15 mouse cellular contexts compared by ENCODE assay signal in the genomic region with DNA sequence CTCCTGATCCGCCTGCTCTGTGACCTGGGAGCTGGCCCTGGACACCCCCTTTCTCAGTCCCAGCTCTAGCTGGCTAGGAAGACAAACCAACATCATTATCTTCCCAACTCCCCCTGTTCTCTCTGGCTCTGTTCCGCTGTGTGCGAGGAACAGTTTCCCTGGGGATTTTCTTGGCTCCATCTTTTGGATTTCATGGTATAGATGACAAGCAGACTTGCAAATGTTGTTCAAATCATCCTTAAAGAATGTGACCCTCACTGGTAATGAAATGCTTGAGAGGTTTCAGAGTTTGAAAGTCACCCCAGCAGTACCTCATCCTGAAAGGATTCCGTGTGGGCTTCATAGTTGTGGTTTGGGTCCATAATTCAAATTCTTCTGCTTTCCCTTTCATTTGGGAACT. TPM values are rescaled to one million over a fixed set of nuclear protein-coding genes. Genes with fewer than 3 reads are reported as not detected.
DNase-seq lines count a peak whose midpoint lies in the region; ATAC-seq and TF ChIP-seq lines count a peak whose summit lies in the region.
"Had no signal": no experiment of that assay in that cellular context is flagged by ENCODE, and none has a peak within 500 bp of the region (broad histone marks: within the 10 kb centered on the region; RNA-seq: fewer than 3 reads in every experiment).

No protein-coding gene starts in this region.

- no peaks in the 10 kb centered on the region for H3K36me3 ChIP-seq in heart, embryonic 12.5 days
- no peaks in the 10 kb centered on the region for H3K36me3 ChIP-seq in lung, embryonic 14.5 days (ENCODE audit: insufficient read depth)
- H3K36me3 ChIP-seq in heart, embryonic 16.5 days (ENCODE audit: control insufficient read depth, insufficient read depth): no peaks in the 10 kb centered on the region
- H3K36me3 ChIP-seq in stomach, embryonic 16.5 days (ENCODE audit: control insufficient read depth, insufficient read depth, low read length): no peaks in the 10 kb centered on the region
- H3K36me3 ChIP-seq: hindbrain, embryonic 12.5 days; midbrain, embryonic 13.5 days; neural tube, embryonic 12.5 days had no signal

- ATAC-seq in heart, embryonic 12.5 days (ENCODE audit: insufficient number of reproducible peaks, low FRiP score): no peak
- no peak for ATAC-seq in lung, embryonic 14.5 days (ENCODE audit: insufficient read depth)
- 0 out of 2 replicates have a peak, but pooled peaks have one; percentile 19 for ATAC-seq in heart, embryonic 16.5 days (replicated peaks; ENCODE audit: extremely low read depth, insufficient read depth, low FRiP score)
- ATAC-seq in stomach, embryonic 16.5 days (ENCODE audit: insufficient read depth, low FRiP score): 0 out of 2 replicates have a peak, but pooled peaks have one; percentile 11
- ATAC-seq: midbrain, embryonic 13.5 days had no signal

- H3K9me3 ChIP-seq in heart, embryonic 12.5 days (replicated peaks): no peaks in the 10 kb centered on the region
- no peaks in the 10 kb centered on the region for H3K9me3 ChIP-seq in lung, embryonic 14.5 days (ENCODE audit: low read depth, low read length)
- no peaks in the 10 kb centered on the region for H3K9me3 ChIP-seq in heart, embryonic 16.5 days (replicated peaks; ENCODE audit: control insufficient read depth, low read length)
- no peaks in the 10 kb centered on the region for H3K9me3 ChIP-seq in stomach, embryonic 16.5 days (replicated peaks; ENCODE audit: control insufficient read depth, low read length)
- H3K9me3 ChIP-seq: hindbrain, embryonic 12.5 days; midbrain, embryonic 13.5 days; neural tube, embryonic 12.5 days had no signal

- 57% methylated on average over 4 of the region's 4 CpGs for WGBS in heart, embryonic 12.5 days
- 51% methylated on average over 4 of the region's 4 CpGs for WGBS in lung, embryonic 14.5 days
- WGBS in heart, embryonic 16.5 days: 53% methylated on average over 4 of the region's 4 CpGs
- WGBS in stomach, embryonic 16.5 days: 44% methylated on average over 4 of the region's 4 CpGs

- peak overlapping the region; percentile 73; the same call in 1 of the 2 replicates for H3K27ac ChIP-seq in heart, embryonic 12.5 days (ENCODE audit: poor library complexity, severe bottlenecking)
- H3K27ac ChIP-seq in lung, embryonic 14.5 days (ENCODE audit: low read depth): no peak overlapping the region; the same call in 1 of the 2 replicates
- H3K27ac ChIP-seq in heart, embryonic 16.5 days (ENCODE audit: low read length): peak overlapping the region; percentile 78
- peak overlapping the region; percentile 93 for H3K27ac ChIP-seq in stomach, embryonic 16.5 days (ENCODE audit: low read length)
- H3K27ac ChIP-seq: midbrain, embryonic 13.5 days; neural tube, embryonic 12.5 days had no signal

- intact Hi-C loops in left cerebral cortex, postnatal 36 days (cut with DNase I): loop anchor here (10.0 kb wide), 1 partner anchor 127 kb away; no protein-coding TSS in a partner anchor

- DNase-seq in heart, postnatal 4 days: no peak
- peak; percentile 63 for DNase-seq in lung, embryonic 14.5 days
- DNase-seq in lung, postnatal 36 days: no peak
- no peak for DNase-seq in left cerebral cortex, postnatal 36 days (ENCODE audit: low spot score in 2 of 2)
- no peak for DNase-seq in cerebellum, adult 18-20 months
- DNase-seq: adrenal gland, postnatal 25 days; lung, postnatal 10 days; thymus, postnatal 14 days had no signal

- no peak overlapping the region for H3K4me2 ChIP-seq in heart, embryonic 12.5 days
- no peak overlapping the region for H3K4me2 ChIP-seq in lung, embryonic 14.5 days
- H3K4me2 ChIP-seq in heart, embryonic 16.5 days (ENCODE audit: low read depth, low read length): no peak overlapping the region
- H3K4me2 ChIP-seq in stomach, embryonic 16.5 days (ENCODE audit: low read depth, low read length): no peak overlapping the region
- H3K4me2 ChIP-seq: hindbrain, embryonic 12.5 days; midbrain, embryonic 13.5 days; neural tube, embryonic 12.5 days had no signal

- no peak overlapping the region for H3K4me3 ChIP-seq in heart, embryonic 12.5 days
- no peak overlapping the region for H3K4me3 ChIP-seq in lung, embryonic 14.5 days (ENCODE audit: low read depth, low read length)
- no peak overlapping the region for H3K4me3 ChIP-seq in heart, embryonic 16.5 days (ENCODE audit: low read length)
- no peak overlapping the region for H3K4me3 ChIP-seq in stomach, embryonic 16.5 days (replicated peaks; ENCODE audit: low read length)
- H3K4me3 ChIP-seq: hindbrain, embryonic 12.5 days; layer of hippocampus, adult 2 months; midbrain, embryonic 13.5 days; neural tube, embryonic 12.5 days had no signal

- TF ChIP-seq CTCF in lung, embryonic 14.5 days (IDR thresholded peaks at IDR 0.05; ENCODE audit: low read depth): no peak

- H3K4me1 ChIP-seq in heart, embryonic 12.5 days (replicated peaks): peaks cover 85% of the 10 kb centered on the region
- peaks cover 54% of the 10 kb centered on the region for H3K4me1 ChIP-seq in lung, embryonic 14.5 days (ENCODE audit: insufficient read depth)
- peaks cover 88% of the 10 kb centered on the region for H3K4me1 ChIP-seq in heart, embryonic 16.5 days (ENCODE audit: control insufficient read depth, insufficient read depth, low read length)
- H3K4me1 ChIP-seq in stomach, embryonic 16.5 days (ENCODE audit: control insufficient read depth, insufficient read depth, low read length): peaks cover 74% of the 10 kb centered on the region

- no peak overlapping the region for H3K9ac ChIP-seq in heart, embryonic 12.5 days
- H3K9ac ChIP-seq in lung, embryonic 14.5 days: no peak overlapping the region
- H3K9ac ChIP-seq in heart, embryonic 16.5 days (ENCODE audit: low read length): no peak overlapping the region
- H3K9ac ChIP-seq in stomach, embryonic 16.5 days (ENCODE audit: low read length): 0 out of 2 replicates have a peak overlapping the region, but pooled peaks have one; percentile 41
- H3K9ac ChIP-seq: hindbrain, embryonic 12.5 days; midbrain, embryonic 13.5 days; neural tube, embryonic 12.5 days had no signal

- no peaks in the 10 kb centered on the region for H3K27me3 ChIP-seq in heart, embryonic 12.5 days (replicated peaks)
- H3K27me3 ChIP-seq in lung, embryonic 14.5 days (ENCODE audit: insufficient read depth, low read length): no peaks in the 10 kb centered on the region
- H3K27me3 ChIP-seq in heart, embryonic 16.5 days (ENCODE audit: control insufficient read depth, insufficient read depth, low read length): no peaks in the 10 kb centered on the region
- H3K27me3 ChIP-seq in stomach, embryonic 16.5 days (ENCODE audit: control insufficient read depth, insufficient read depth, low read length): no peaks in the 10 kb centered on the region
- H3K27me3 ChIP-seq: hindbrain, embryonic 12.5 days; midbrain, embryonic 13.5 days; neural tube, embryonic 12.5 days had no signal

RNA-seq across cellular contexts. Expression of a gene that starts 38.2 kb away (rescaled TPM):
- polyA plus RNA-seq in heart, embryonic 12.5 days (2016; fragmentation: Nextera tagmentation; extraction: Ambion mirVana): 115 and 123 TPM in 2 replicates
- total RNA-seq in heart, postnatal 4 days (2021): 100 to 1,000 TPM; 120 to 130 TPM
- polyA plus RNA-seq in lung, embryonic 14.5 days (2014; fragmentation: Nextera tagmentation; extraction: Ambion mirVana): 184 and 186 TPM in 2 replicates
- 89.7 and 92.8 TPM in 2 replicates for polyA plus RNA-seq in heart, embryonic 16.5 days (2015; fragmentation: Nextera tagmentation; extraction: Ambion mirVana)
- polyA plus RNA-seq in stomach, embryonic 16.5 days (2015; fragmentation: Nextera tagmentation; extraction: Ambion mirVana): 134 and 146 TPM in 2 replicates
- total RNA-seq in left cerebral cortex, postnatal 36 days (2021): 100 to 1,000 TPM; 185 to 201 TPM

Comparison
In these comparisons a context has a peak if more than half of its experiments do, and no peak if none do; other contexts are left out.
1. ATAC-seq: peak in heart, embryonic 16.5 days (single experiment) and stomach, embryonic 16.5 days (single experiment); none in heart, embryonic 12.5 days (single experiment) and lung, embryonic 14.5 days (single experiment).